Mouse (Mus musculus) layer of hippocampus, adult 9-10 months (tissue): ENCODE measurements at regions not wholly inside any gene's neighbourhood (a gene's known extent, or its start where the extent isn't known, plus 50 kb on each side); places are given as distances from the start of the nearest gene placed in this dataset.
"Not testable (repeated sequence)": the region's sequence is repeated elsewhere in the genome, so short reads cannot be mapped to it uniquely, and the experiment has no call there.

ENCODE experiments used
- DNase-seq: peaks from one replicate; pipeline ENCODE4 v3.0.0; 2022; ENCODE audit warnings: low spot score

- DNase-seq = no peak
Observed at GRCm38 (mm10) chr17:14144082-14144481, 60.0 kb downstream of the Dact2 start.

DNA sequence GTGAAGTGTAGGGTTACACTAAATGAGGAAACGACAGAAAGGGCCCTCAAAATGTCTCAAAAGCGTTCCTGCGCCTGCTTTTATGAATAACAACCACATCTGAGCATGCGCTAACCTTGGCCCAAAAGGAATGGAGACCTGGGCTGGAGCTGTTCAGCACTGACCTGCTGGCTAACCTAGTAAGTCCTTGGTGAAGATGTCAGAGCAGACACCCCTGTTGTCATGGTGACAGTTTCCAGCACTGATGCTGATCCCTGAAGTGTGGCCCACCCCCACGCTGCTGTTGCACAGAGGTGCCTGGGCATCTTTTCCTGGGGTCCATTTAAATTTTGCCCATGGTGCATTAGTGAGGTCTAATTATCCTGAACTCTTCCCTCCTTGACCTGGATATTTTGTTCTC lies 62.4 kb downstream of the Dact2 start:
- no peak for DNase-seq

- no peak for DNase-seq
Observed at GRCm38 (mm10) chr17:14140266-14140665, 63.8 kb downstream of the Dact2 start.

GRCm38 (mm10) chr17:14138941-14139340 lies 65.2 kb downstream of the Dact2 start:
- no peak for DNase-seq

GRCm38 (mm10) chr17:14136702-14137315 lies 67.3 kb downstream of the Dact2 start:
- peak; percentile 65 for DNase-seq

GRCm38 (mm10) chr17:14134604-14135003 lies 69.5 kb downstream of the Dact2 start:
- no peak for DNase-seq

DNA sequence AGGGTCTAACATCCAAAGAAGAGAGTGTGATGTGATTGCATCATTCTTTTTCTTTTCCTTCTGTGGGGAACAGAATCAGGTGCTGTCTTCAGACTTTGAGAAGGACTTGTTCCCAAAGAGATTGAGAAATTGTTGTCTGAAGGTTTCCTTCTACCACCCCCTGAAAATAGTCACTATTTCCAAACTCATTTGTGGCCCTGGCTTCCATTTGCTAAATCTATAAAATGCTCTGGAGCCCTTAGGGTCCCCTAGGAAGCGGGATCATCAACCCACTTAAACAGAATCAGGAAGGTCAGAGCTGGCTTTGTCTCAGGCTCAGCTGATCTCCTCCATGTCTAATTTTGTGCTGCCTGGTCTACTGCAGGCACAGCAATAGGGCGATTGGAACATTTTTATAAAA lies 70.1 kb downstream of the Dact2 start:
- DNase-seq = no peak

- DNase-seq = not testable (repeated sequence)
Observed at GRCm38 (mm10) chr17:14127031-14127430, 67.7 kb upstream of the Gm7358 start.

- DNase-seq = no peak
Observed at GRCm38 (mm10) chr17:14118863-14119262, 59.5 kb upstream of the Gm7358 start.

- DNase-seq = no peak
Observed at GRCm38 (mm10) chr17:14116223-14116622, 56.9 kb upstream of the Gm7358 start.

DNA sequence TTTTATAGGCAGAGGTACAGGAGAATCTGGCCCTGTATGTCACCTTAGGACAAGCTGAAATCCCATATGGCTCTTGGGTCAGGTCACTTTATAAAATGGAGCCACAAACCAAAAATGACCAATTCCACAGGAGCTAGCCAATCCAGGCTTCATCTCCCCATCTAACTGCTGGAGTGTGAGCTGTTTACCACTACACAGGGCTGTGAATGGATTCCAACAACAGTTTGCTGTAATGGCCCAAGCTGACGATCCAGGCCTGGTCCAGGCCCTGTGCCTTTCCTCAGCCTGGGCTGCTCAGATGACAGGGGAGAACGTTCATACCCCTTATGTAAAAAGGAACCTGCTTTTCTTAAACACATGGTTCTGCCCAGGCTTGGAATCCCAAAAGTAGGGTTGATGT lies 55.5 kb upstream of the Gm7358 start:
- no peak for DNase-seq

DNA sequence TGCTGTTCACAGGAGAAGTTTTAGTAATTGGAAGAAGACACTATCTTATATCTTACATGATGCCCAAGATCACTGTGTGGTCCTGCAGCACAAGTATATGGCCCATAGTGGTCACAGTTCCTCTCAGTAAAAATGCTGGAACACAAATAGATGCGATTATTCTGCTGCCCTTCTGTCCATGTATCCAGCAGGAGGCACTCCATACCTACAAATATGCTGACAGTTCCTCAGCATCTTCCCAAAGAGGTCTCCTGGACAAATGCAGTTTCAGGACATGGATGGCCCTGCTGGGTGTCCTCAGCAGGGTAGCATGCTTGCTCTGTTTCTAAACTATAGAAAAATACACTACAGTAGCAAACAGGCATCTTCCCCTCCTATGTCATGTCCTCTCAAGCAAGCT lies 52.4 kb upstream of the Gm7358 start:
- peak; percentile 24 for DNase-seq
